Mouse (Mus musculus): ENCODE results near the gene Ptgr1.

Ptgr1 gene

DNA sequence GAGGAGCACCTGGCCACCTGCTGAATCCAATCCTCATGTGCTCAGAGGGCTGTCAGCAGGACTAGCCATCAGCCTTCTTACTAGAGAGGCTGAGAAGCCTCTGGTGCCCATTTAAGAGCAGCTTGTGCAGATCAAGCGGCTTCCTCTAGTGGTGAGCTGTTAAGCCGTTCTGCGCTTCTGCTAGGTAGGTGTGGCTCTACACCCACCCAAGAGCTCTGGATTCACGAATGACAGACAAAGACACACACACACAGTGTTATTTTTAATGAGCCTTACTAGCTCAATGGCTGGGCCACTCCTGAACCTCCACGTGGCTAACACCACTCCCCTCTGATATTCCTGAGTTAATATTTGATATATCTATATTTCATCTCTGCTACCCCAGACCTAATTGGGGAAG is 61.3 kb downstream of the Ptgr1 start:
- no peak for DNase-seq

DNA sequence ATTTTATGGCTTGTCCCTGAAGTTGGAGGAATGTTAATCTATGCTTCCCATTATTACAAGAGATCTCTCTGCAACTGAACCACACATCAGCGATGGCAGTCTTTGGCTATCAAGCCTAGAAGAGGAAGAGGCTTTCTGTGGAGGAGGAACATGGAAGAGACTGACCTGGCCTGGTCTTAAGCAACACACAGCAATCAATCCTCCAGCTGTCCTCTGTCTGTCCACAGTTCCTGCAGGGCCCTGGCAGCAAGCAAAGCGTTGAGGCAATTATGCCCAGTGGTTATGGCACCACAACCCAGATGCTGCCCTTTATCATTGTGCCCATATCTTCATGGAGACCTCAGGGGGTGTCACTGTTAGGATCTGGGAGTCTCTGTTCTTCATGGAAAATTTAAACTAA is 63.0 kb downstream of the Ptgr1 start:
- no peak for DNase-seq
